Mouse (Mus musculus): ENCODE results near the gene Syvn1.
A peak's percentile ranks its signal among the peaks of the same experiment; 100 is the strongest.

DNA sequence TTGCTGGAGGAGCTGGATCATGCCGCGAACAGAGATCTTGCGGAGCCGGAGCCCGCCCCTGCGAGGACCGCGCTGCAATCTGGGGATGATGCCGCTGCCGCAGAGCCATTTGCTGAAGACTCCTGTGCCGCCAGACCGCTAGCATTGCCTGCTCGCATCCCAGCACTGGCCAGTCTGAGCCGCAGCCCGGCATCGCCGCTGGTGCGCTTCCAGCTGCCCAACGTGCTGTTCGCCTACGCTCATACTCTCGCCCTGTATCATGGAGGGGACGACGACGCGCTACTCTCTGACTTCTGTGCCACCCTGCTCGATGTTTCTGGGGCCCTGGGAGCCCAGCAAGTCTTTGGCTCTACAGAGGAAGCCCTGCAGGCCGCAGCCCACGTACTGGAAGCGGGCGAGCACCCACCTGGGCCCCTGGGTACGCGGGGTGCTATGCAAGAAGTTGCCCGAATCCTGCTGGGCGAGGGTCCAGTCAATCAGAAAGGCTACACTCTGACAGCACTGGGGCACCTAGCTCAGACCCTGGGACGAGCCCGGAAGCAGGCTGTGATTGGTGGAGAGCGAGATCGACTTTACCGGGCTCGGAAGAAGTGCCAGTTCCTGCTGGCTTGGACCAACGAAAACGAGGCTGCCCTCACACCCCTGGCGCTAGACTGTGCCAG, 15.4 kb downstream of the Syvn1 start:
- TF ChIP-seq CTCF (conservative IDR thresholded peaks at IDR 0.05 in 1 of 2, IDR thresholded peaks at IDR 0.05 in 1 of 2; ENCODE audit: low read depth in 2 of 2, low read length in 2 of 2) (no peak), JUND (conservative IDR thresholded peaks at IDR 0.05; ENCODE audit: low read depth, low read length) (no peak), SMC3 (IDR thresholded peaks at IDR 0.05; ENCODE audit: low read depth, low read length) (no peak), USF1 (IDR thresholded peaks at IDR 0.05; ENCODE audit: low read depth, low read length) (no peak), MAX (IDR thresholded peaks at IDR 0.05; ENCODE audit: low read length) (no peak), ELF1 (IDR thresholded peaks at IDR 0.05; ENCODE audit: low read depth, low read length) (peak; percentile 85), SIN3A (IDR thresholded peaks at IDR 0.05; ENCODE audit: low read length) (no peak; the same call in 1 of the 2 replicates), ZC3H11A (IDR thresholded peaks at IDR 0.05; ENCODE audit: low read depth, low read length) (no peak), NELFE (IDR thresholded peaks at IDR 0.05; ENCODE audit: low read depth, low read length) (peak; percentile 50; the same call in 1 of the 2 replicates)
